Mouse (Mus musculus) heart, adult 11 months (tissue): ENCODE measurements around the gene Vps13c.

Source experiments
- DNase-seq: peaks from one replicate; pipeline ENCODE4 v3.0.0; 2022

Vps13c gene

DNA sequence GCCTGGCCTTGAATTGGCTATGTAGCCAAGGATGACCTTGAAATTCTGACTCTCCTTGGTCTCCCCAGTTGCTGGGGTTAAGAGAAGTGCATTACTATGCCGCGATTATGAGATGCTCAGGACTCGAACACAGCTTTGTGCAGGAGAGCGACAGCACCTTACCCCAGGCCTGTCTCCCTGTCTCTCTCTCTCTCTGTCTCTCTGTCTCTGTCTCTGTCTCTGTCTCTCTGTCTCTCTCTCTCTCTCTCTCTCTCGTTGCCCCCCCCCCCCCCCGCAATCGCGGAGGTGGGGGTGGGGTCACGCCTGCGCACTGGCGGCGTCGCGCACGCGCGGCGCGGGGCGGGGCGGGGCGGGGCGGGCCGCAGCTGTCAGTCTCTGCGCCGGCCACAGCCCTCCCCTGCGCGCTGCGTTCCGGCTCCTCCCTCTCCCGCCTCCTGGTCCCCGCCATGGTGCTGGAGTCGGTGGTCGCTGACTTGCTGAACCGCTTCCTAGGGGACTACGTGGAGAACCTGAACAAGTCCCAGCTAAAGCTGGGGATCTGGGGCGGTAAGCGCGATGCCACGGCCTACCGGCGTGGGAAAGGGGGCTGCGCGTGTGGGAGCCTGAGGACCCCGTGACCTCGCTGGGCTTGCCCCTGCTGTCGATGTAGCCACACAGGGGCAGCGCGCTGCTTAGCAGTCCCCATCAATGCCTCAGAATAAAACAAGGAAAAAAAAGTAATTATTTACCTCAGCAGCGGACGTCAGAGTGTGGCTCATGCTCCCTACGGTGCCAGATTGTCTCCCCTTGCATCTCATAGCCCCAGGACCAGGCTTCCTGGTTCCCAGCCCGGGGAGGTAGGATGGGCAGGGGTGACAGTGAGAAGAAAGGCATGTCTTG is at the start of gene Vps13c:
TSS of gene Vps13c (plus strand) at position 416 of the 879 bp plus-strand sequence.
- DNase-seq = peak; percentile 99

- DNase-seq = no peak
These were observed 47.8 kb upstream of the Vps13c start for GRCm38 (mm10) chr9:67792405-67792804.

- no peak for DNase-seq
These were observed 46.7 kb upstream of the Vps13c start for GRCm38 (mm10) chr9:67793501-67793900.

DNA sequence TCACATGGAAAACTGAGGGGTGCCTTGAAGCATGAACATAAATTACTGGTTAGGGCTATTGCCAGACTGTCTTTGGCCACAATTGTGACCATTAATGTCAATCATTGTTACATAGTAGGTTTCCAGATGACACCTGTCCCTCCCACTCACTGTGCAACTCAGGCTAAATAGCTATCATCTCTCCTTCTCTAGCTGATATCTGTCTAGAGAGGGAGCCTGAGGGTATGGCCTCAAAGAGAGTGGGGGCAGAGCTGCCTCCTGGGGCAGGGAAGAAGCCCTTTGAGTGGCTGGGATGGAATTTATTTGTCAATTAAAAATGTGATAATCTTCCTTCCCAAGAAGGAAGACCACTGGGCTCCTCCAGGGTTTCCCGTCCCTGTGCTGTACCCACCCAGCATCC is 46.0 kb upstream of the Vps13c start:
- no peak for DNase-seq

DNA sequence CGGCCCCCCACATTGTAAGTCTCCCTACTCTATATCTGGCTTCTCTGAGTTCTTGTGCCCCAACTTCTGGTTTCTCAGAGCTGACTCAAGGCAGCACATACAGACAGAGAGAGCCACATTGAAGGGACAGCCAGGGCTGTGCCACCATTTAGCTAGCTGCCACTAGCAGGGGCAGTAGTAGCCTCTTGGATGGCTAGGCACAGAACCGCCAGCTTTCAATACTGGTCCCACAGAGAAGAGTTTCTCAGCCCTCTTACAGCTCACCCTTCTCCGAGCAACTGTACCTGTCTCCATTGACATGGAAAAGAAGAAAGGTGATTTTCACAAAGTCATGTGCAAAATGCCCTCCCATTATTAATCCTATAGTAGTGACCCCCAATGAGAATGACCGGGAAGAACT is 45.5 kb upstream of the Vps13c start:
- no peak for DNase-seq

DNA sequence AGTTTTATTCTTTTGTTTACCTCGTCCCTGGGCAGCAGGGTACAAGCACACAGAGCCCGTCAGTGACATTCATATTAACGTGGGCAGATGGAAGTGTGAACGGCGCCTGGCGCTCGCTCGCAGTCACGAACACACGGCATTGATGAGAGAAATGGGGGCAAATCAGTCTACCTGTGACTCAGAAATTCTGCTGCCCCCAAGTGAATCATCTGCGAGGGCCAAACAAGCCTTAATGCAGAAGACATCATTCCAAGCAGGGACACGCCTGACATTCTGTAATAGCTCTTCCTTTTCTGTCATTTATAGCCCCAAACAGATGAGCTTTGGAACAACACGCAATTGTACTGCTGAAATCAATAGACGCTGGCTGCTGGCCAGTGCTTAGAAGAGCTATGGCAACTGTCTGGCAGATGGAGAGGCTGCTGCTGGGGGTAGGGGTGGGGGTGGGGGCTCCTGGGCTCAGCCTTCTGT is 45.0 kb upstream of the Vps13c start:
- DNase-seq = no peak

- no peak for DNase-seq
These were observed 40.9 kb upstream of the Vps13c start for GRCm38 (mm10) chr9:67799078-67799819.

DNA sequence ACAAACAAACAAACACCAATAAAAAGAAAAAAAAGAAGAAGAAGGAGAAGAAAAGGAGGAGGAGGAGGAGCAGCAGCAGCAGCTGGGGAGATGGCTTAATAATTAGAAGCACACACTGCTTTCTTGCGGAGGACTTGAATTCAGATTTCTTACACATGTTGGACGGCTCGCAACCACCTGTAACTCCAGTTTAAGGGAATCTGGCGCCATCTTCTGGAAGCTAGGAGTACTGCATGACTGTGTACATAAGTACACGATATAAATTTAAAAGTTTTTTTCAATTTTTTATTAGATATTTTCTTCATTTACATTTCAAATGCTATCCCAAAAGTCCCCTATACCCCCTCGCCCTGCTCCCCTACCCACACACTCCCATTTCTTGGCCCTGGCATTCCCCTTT is 38.0 kb upstream of the Vps13c start:
- DNase-seq = no peak

- DNase-seq = no peak
These were observed 33.2 kb upstream of the Vps13c start for GRCm38 (mm10) chr9:67807000-67807399.

DNA sequence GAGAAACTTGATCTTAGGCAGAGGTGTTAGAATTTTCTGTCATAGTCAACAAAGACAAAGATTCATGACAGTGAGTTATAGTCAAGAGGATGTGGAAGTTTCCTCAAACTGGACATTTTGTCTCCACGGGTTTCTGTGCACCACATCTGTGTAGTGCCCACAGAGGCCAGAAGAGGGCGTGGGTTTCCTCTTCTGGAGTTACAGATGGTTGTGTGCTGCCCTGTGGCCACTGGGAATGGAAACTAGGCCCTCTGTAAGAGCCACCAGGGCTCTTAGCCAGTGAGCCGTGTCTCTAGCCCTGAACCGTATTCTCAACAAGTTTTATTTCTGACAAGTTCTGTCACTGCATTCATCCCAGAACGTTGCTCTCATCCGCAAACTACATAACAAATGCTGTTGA is 29.7 kb upstream of the Vps13c start:
- DNase-seq = peak; percentile 89

DNA sequence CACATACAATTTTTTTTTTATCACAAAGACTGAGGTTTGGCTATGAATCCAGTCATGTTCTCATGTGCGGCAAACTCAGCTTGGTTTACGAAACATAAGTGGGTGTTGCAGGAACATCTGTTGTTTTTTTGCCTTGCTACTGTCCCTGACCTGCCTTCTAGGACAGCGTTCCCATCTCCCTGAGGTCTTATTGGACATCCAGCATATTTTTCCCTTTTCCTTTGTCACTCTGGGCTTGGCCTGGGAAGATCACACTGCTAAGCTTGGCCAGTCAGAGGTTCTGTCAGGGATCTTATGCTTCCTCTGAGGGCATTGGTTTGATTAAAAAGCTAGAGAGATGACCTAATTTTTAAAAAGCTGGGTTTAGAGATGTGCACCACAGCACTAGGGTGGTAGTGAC is 29.1 kb upstream of the Vps13c start:
- DNase-seq = peak; percentile 95

DNA sequence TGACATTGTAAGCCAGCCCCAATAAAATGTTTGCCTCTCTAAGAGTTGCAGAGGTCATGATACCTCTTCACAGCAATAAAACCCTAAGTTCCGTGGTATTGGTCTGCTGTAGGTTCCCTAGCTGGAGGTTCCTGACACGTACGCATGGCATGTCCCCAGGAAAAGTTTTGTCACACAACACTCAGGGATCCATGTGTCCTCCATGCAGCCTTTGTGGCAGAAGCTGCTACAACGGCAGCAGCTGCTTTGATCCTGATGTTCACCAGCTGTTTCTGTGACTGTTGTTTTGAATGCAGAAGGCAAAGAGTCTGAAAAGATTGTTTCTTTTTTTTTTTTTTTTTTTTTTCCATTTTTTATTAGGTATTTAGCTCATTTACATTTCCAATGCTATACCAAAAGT is 27.0 kb upstream of the Vps13c start:
- DNase-seq = peak; percentile 96

DNA sequence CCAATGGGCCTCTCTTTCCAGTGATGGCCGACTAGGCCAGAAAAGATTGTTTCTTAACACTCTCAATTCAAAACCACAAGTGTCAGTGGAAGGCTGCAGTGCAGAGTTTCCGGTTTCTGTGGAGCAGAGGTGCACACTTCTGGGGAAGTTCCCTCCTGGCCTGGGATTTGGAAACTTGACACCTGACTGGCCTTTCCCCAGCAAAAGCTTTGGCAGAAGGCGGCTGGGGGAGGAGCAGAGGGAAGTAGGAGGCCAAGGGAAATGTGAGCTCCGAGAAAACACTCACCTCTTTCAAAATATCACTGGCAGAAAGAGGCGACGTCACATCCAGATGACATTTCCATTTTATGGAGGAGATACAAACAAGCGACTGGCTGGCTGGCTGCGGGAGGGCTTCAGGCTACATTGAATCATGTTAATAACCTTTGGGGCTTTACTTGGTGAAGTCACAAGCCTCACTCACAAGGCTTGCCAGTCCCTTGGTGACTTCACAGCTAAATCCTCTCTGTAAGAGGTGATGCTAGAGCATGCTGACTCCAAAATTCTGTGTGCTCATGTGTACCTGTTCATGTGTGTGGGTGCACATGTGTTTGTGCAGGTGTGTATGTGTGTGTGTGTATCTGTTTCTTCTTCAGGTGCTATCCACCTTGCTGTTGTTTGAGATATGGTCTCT is 26.4 kb upstream of the Vps13c start:
- DNase-seq = peak; percentile 98

DNA sequence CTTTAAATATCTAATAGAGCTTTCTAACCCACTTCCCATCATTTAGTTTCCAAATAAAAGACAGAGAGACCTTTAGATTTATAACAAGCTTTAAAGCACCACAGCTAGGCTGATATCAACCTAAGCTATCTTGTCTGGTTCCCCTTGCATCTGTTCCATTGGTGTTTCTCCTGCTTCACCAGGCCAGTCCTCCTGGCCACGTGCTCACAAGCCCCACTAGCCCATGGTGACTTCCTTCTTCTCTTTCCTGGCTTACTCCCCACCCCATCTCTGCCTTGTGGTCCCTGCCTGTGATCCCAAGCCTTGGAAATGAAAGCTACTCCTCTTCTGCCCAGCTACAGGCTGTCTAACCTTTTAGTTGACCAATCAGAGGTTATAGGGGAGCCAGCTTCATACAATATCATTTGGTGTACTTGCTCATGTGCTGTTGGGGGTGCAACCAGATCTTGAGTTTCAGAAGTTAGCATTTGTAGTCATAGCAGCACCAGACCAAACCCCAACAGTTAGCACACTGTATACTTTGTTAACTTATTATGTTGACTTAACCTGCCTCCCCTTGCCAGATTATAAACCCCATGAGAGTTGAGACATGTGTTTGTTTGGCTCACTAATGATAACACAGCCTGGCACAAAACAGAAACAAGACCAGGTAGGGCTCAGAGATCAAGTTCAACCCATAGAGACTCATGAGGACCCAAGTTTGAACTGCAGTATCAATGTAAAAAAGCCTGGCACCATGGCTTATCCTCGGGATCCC is 23.8 kb upstream of the Vps13c start:
- no peak for DNase-seq

GRCm38 (mm10) chr9:67817898-67818667 is 22.1 kb upstream of the Vps13c start:
- peak; percentile 91 for DNase-seq

- DNase-seq = no peak
These were observed 21.6 kb upstream of the Vps13c start for GRCm38 (mm10) chr9:67818668-67818950.

GRCm38 (mm10) chr9:67823131-67823530 is 17.1 kb upstream of the Vps13c start:
- peak; percentile 91 for DNase-seq

DNA sequence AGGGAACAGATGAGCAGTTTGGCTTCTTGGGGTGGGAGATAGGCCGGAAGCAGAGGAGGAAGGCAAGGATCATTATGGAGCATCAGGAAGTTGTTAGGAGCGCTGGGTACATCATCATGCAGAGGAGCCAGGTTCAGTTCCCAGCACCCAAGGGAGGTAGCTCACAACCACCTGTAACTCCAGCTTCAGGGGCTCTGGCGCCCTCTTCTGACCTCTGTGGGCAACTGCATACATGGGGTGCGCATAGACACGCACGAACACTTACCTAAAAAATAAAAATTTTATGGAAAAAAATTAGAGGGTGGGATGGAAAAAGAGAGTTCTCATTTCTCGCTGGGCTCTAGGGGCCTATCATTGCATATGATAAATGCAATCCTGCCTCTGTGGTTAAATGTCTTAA is 14.7 kb upstream of the Vps13c start:
- DNase-seq = no peak

GRCm38 (mm10) chr9:67828182-67828581 is 12.0 kb upstream of the Vps13c start:
- no peak for DNase-seq

DNA sequence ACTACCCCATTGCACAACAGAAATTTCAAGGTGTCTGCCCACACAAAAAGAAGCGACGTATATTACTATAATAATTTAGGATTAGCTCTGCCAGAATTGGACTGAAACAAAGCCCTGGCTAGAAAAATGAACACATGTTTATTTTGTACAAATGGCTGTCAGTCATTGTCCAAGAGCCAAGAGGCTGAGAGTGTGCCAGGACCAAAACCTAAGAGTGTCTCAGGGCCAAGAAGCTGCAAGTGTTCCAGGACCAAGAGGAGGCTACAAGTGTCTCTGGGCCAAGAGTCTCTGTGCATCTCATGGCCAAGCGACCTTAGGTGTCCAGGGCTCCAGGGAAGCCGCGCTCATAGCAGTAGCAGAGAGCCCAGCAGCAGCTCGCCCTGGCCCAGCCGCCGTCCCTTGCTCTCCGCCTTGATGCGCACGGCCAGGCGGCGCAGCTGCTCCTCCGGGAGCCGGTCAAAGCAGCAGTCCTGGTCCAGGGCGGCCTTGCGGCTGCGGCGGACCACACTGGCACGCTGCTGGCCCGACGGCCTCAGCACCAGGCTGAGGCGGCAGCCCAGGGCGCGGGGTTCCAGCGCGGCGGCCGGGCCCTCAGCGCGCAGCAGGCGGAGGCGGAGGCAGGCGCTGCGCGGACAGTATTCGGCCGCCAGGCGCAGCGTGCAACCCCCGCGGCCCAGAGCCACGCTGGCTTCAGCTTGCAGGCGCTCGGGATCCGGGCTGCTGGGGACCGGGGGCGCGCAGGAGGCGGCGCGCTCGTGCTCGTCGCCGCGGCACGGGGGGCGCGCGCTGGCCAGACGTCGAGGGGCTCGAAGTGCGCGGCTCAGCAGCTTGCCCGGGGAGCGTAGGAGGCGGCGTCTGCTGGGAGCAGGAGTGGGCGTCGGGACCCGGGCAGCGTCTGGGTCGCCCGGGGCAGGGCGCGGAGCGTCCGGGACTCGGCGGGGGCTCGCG is 9.5 kb upstream of the Vps13c start:
- DNase-seq = peak; percentile 92
